Mouse (Mus musculus): ENCODE measurements around the gene Ugt1a8.
A peak's percentile ranks its signal among the peaks of the same experiment; 100 is the strongest.
"Not testable (repeated sequence)": the region's sequence is repeated elsewhere in the genome, so short reads cannot be mapped to it uniquely, and the experiment has no call there.

Ugt1a8 gene

DNA sequence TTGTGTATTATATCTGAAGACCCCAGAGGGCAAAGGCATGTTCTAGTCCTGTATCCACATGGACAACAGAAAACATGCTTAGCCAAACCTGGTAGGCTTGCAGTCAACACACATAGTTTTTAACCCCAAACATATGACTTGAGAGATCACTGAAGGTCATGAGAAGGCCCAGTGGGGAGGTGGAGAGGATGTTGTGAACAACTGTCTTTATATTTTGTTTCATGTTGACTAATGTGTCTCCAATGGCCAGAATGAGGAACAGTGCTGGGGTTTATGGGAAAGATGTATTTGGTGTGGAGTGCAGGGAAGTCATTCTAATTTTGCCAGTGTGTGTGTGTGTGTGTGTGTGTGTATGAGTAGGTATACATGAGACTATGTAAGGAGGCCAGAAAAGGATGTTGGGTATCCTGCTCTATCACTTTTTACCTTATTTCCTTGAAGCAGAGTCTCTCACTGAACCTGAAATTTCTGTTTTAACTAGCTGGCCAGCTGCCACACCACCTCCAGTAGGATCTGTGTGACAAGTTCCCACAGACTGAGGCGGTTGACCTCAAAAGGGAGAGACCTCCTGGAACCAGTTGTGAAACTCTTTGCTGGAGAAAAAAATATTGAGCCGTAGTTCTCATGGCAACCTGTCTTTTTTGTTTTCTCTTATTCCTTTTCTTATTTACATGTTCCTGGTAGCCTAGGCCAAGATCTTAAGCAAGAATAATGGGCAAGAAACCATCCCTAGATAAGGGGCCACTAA, 136.6 kb downstream of the Ugt1a8 start:
- DNase-seq: no peak

GRCm38 (mm10) chr1:88225301-88225700, 137.7 kb downstream of the Ugt1a8 start:
- DNase-seq: not testable (repeated sequence)

DNA sequence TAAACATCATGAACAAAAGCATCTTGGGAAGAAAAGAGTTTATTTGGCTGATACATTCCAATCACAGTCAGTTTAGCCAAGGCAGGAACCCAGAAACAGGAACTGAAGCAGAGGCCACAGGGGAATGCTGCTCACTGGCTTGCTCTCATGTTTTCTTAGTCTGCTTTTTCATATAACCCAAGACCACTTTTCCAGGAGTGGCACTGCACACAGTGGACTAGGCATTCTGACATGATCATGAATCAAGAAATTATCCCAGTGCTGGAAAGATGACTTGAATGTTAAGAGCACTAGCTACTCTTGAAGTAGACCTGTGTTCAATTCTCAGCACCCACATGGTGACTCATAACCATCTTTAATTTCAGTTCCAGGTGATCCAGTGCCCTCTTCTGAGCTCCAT, 138.1 kb downstream of the Ugt1a8 start:
- DNase-seq: no peak

DNA sequence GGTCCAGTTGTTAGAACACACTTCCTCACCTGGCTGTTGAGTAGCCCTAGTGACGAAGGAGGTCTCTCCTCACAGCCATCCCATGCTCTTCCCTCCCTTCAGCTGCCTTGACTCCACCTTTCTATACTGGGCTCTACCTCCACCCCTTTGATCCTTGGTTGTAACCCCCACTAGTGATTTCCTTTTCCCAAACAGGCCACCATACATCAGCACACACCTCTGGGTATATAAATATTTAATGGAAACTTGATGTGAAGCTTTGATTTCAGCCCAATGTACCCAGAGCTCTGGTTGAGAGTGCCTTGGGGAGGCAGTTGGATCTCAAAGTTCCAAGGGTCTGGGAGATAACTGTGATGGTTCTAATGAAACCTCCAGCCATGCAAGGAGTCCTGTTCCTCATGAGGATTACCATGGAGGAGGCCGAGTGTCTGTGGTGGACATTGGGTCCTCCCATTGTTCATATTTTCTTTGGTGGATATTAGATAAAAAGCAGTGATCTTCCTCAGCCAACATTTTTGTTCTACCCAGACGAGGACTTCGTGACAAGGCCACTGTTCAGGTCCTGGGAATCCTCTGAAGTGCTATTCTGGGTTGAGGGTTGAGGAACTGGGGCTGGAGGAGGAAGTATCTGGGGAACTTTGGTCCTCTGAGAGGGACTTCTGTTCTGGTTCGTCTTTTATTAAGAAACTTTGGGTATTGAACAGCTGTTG, 139.2 kb downstream of the Ugt1a8 start, which contains the start of gene Mroh2a:
Gene Mroh2a (plus strand): TSS at position 317 of the 710 bp plus-strand sequence.
- DNase-seq: peak; percentile 3

DNA sequence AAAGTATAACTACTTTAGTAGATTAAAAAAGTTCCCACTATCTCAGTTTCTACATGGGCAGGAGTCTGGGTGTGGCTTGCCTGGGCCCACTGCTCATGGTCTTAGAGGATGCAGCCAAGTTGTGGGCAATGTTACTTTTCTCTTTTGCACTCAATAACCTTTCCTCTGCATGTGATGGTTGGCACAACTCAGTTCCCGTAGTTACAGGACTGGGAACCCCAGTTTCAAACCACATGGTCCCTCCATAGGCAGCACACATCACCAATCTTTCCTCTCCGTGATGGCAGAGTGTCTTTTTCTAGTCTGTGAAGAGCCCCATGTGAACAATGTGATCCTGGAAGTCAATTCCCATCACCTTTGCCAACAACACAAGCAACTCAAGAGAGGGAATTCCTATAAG, 139.9 kb downstream of the Ugt1a8 start:
- DNase-seq: peak; percentile 9

- DNase-seq: no peak
Observed at GRCm38 (mm10) chr1:88228121-88228520, 140.5 kb downstream of the Ugt1a8 start.

GRCm38 (mm10) chr1:88229566-88229965, 142.0 kb downstream of the Ugt1a8 start:
- no peak for DNase-seq

DNA sequence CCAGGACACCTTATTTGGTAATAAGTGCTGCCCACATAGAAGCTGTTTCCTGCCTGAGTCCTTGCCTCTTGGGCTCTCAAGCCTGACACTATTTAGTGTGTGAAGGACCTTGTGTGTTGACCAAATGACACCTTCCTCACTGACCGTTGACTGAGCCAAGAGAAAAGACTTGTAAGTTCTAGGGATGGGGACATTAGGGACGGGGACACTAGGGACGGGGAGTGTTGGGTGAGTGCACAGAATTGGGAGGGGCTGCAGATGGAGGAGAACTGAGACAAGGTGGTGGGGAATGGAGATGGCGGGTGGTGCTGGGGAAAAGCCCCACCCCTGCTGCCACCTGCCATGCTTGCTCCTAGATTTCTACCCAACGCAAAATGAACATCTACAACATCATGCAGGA, 142.4 kb downstream of the Ugt1a8 start:
- DNase-seq: no peak

GRCm38 (mm10) chr1:88230421-88230820, 142.8 kb downstream of the Ugt1a8 start:
- DNase-seq: no peak

DNA sequence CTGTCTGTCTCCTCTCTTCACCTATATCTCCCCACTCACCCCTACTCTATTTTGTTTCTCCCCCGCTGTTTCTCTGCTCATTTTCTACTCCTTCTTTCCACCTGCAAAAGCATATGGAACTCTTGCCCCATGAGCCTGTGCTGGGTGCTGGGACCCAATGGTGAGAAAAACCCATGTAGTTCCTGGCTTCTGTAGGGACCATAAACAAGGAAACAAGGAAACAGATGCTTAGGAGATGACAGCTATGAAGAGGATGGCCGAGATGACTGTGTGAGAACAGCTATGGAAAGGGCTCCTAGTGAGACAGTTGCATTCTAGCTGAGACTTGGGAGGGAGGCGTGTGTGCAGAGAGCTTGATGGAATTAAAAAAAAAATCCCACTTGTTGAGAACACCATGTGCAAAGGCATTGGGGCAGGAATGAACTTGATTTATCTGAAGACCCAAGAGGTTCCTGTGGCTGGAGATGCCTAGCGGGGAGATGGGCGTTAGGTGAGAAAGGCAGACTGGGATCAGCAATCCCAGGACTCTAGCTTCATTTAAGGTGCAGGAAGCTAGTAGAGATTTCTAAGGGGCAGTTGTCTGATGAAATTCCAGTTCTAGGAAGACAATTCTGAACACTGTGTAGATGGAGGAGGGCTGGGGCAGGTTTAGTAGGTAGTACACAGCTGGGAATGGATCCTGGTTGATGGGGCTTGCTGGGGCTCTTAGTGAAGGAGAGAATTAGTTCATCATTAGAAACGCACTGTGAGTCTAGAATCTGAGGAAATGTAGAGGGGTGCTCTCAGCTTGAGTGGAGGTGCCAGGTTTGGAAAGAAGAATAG, 143.6 kb downstream of the Ugt1a8 start:
- no peak for DNase-seq

DNA sequence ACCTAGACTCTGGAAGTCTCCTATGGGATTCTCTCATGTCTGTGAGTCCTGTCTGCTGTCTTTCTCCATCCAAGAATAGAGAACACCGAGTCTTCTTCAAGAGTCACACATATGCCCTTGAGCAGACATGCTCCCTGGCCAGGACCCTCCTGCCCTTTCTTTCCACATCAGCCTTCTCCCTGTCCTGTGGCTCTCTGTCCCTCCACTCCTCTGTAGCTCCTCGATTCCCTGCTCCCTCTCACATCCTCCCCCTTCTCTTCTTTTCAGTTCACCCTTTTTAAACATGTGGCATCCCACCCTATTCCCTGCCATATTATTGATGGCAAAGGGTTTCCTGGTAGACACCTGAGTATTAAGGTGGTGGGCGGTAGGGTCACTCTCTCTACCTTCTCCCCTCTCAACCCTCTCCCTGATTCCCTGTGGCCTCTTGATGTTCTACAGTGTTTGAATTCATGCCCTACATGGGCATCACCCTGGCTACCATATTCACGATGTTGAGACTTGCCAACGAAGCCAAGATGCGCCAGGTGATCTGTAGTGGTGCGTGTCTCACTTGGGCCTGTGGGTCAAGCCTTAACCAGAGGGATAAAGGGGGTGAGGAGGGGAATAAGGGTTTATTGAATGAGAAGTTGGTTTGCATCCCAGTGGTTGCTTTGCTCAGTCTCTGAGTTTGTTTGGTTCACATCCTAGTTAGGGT, 144.3 kb downstream of the Ugt1a8 start:
- no peak for DNase-seq

DNA sequence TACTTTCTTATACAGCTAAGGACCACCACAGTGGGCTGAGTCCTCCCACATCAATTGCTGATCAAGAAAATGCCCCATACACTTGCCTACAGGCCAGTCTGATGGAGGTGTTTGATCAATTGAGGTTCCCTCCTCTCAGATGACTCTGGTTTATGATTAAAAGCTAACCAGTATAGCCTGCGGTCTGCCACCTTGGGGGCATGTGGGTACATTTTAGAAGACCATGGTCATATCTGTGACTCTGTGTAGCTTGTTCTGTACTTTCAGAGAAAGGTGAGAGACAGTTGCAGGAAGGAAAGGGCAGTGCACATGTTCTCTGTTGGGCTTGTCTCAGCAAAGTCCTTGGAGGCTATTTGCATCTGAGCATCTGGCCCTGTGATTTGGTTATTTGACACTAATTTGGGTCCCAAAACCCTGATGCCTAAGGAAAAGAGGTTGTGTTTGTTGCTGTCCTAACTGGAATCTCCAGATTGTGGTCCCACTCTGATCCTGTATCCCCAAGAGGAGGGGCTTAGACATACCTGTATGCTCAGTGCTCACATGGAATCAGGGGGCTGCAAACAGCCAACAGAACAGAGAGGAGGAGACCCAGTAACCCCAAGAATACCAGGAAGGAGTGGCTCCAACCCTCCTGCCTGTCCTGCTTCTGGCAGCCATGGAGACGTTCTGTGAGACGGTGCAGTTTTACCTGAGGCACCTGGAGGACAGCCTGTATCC, 145.2 kb downstream of the Ugt1a8 start:
- no peak for DNase-seq

DNA sequence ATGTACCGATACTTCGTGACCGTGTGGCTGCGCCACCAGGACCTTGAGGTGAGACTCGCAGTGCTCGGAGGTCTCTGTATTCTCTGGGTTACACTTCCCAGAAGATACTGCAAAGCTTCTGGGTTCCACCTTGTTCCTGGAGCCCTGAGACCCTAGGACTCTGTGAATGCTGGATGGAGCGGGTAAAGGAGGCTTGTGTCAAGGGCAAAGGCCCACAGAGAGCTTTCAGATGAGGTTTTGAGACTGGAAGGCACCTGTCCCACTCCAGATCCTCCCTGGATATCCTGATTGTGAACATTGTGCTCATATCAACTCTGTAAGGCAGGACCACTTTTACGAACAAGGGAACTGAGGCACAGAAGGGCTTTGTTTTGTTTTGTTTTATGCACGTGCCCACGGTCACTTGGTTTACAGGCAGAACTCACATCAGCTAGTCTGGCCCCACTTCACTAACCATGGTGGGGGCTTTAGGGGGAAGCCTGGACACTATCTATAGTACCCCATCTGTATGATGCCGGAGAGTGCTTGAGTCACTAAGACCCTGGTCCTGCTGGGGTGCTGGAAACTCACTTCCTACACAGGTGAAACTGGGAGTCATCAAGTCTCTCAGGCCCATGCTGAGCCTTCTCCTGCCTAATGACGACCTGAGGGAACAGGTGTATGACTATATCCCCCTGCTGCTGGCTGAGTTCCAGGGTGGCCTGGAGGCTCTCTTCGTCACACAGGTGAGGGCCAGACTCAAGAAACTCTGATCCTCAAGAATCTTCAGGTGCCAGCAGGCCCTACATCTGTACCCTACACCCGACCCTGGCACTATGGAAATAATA, 146.0 kb downstream of the Ugt1a8 start:
- DNase-seq: no peak

- DNase-seq: no peak
Observed at GRCm38 (mm10) chr1:88234248-88234610, 146.6 kb downstream of the Ugt1a8 start.

- no peak for DNase-seq
Observed at GRCm38 (mm10) chr1:88234646-88235045, 147.0 kb downstream of the Ugt1a8 start.

DNA sequence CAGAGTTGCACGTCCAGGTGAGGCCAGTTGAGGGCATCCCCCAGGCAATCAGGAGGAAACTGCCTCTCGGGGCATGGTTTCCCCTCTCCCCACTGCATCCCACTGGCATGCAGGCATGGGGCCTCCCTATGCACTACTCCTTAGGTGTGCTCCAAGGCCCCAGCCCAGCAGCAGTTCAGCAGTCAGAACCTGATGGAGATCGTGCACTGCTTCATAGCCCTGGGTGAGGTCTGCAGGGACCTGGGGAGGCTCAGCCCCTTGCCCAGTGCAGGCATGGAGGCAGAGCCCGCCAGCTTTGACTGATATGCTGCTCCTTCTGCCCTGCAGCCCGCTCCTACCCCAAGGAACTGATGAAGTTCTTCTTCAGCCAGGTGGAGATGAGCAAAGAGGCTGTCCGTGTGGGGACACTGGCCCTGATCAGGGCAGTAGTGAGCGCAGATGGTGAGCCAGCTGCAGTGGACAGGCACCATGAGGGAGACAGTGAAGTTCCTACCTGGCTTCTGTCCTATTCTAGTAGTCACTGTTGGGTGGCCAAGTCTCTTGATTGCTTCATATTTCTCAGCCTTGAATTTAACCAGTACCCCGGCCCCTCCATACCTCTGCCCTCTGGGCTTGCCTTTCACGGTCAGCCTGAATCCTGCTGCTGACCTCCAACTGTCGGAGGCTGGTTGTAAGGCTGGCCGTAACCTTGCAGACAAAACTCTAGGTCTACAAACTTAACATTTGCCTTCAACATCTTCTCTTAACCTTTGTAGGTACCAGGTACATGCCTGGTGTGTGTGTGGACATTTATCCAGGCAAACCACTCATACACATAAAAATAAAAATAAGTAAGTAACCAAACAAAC, 147.7 kb downstream of the Ugt1a8 start:
- DNase-seq: no peak

GRCm38 (mm10) chr1:88235894-88236415, 148.3 kb downstream of the Ugt1a8 start:
- no peak for DNase-seq

- no peak for DNase-seq
Observed at GRCm38 (mm10) chr1:88237311-88237710, 149.7 kb downstream of the Ugt1a8 start.

DNA sequence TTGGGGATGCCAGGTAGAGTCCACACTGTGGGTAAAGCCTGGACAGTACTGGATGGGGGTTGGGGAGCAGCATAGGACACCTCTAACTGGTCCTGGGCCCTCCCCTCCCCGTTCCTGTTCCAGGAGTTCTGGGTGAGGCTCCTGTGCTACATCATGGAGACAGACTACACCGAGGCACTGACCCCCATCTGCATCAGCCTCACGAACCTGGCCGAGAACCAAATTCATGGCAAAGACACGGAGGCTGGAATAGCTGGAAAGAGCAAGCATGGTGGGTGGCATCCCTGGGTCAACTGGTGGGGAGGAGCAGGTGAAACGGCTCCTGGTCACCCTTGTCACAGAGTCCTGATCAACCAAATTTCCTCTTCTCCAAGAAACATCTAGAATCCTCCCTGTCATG, 151.2 kb downstream of the Ugt1a8 start:
- DNase-seq: no peak

DNA sequence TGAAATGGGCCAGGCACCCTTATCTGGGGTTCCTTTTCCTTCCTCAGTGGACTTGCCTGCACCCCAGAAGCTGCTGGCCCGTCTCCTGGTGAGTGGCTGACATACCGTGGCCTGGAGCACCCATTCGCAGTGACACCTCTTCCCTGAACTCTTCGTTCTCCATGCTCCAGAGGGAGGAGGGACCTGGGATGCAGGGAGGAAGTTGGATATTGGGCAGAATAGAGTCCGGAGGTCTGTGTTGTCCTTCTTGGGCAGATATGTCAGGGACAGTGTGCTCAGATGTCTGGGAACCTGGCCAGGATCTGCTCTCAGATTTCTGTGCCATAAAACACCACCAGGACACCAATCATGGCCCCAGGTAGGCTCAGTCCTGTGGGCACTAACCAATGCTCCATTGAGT, 152.5 kb downstream of the Ugt1a8 start:
- DNase-seq: no peak

Measured in thymus, postnatal 14 days (tissue).